Mouse (Mus musculus): Measurements from ENCODE around the gene Hddc3. TPM values are rescaled to one million over a fixed set of nuclear protein-coding genes. Genes with fewer than 3 reads are reported as not detected.

The Hddc3 gene
- polyA plus RNA-seq, 1 experiment from 2014 or later = 19.4 TPM

DNA sequence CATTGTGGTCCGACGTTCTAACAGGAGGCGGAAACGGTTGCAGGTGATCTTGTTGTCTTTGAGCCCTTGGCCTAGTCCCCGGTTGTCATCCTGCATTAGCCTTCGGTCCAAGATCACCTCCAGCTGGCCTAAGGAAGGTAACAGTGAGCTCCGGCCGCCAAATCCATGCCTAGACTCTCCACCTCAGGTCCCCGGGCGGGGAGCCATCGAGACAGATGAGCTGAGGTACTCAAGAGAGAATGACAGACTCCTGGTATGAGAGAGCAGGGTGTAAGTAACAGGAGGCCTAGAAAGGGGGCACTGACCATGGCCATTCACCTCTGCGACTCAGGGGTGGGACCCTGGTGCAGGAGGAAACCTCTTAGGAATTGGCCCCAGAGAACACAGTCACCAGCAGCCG lies 13.4 kb downstream of the Hddc3 start:
- Histone ChIP-seq H3K4me2 (no peak overlapping the region), H3K4me3 (no peak overlapping the region), H3K36me3 (peaks cover 89% of the 10 kb centered on the region), H3K9me3 (no peaks in the 10 kb centered on the region), H3K4me1 (0 out of 2 replicates have a peak, but pooled peaks cover 2% of the 10 kb centered on the region), H3K9ac (no peak overlapping the region), H3K27me3 (no peaks in the 10 kb centered on the region), H3K27ac (no peak overlapping the region)
- ATAC-seq (ENCODE audit: insufficient number of reproducible peaks, low FRiP score, low TSS enrichment, low read depth) = no peak
- 90% methylated on average over 13 of the region's 13 CpGs for WGBS

DNA sequence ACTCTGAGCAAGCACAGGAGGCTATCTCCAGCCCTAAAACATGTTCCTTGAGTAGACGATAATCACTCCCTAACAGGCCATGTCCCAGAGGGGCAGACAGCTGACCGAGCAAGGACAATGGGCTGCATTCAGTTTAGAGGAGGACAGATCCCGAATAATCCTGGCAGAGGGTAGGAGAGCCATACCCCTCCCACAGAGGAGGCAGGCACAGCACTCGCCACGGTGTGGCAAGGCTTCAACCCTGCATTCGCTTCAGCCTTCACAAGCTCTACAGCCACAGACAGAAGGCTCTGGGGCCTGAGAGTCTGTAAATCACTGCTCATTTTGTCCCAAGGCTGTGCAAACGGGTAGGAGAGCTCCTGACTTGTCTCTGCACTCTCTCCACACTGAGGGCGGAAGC lies 14.3 kb downstream of the Hddc3 start:
- no peak for ATAC-seq (ENCODE audit: insufficient number of reproducible peaks, low FRiP score, low TSS enrichment, low read depth)

DNA sequence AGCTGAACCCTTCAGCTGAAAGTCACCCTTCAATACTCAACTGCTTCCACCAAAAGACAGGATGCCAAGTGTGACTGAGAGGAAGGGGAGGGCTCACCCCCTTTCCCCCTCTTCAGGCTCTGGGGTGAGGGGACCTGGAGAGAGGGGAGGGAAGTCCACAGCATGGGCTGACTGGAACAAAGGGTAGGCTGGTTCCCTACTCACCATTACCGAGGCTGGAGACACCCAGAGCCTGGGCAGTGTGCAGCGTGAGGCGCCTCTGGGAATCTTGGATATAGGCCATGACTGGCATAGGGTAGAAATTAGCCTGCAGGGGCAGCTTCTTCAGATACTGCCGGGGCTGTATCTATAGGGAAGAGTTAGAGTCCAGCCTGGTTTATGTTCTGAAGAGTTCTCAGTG lies 15.1 kb downstream of the Hddc3 start:
- Histone ChIP-seq H3K36me3 (peaks cover 91% of the 10 kb centered on the region), H3K4me1 (0 out of 2 replicates have a peak, but pooled peaks cover 2% of the 10 kb centered on the region), H3K27ac (no peak overlapping the region), H3K9ac (no peak overlapping the region), H3K9me3 (no peaks in the 10 kb centered on the region), H3K4me3 (no peak overlapping the region), H3K4me2 (no peak overlapping the region), H3K27me3 (no peaks in the 10 kb centered on the region)
- 76% methylated on average over 4 of the region's 4 CpGs for WGBS
- no peak for ATAC-seq (ENCODE audit: insufficient number of reproducible peaks, low FRiP score, low TSS enrichment, low read depth)

More for the DNA sequence above, 14.3 kb downstream of the Hddc3 start:
- no peak overlapping the region for H3K4me3 ChIP-seq
- H3K36me3 ChIP-seq = peaks cover 91% of the 10 kb centered on the region
- WGBS = 64% methylated on average over 8 of the region's 8 CpGs
- no peaks in the 10 kb centered on the region for H3K27me3 ChIP-seq
- H3K9me3 ChIP-seq = no peaks in the 10 kb centered on the region
- H3K27ac ChIP-seq = 0 out of 2 replicates have a peak overlapping the region, but pooled peaks have one; percentile 43
- no peak overlapping the region for H3K4me2 ChIP-seq
- H3K4me1 ChIP-seq = 0 out of 2 replicates have a peak, but pooled peaks cover 2% of the 10 kb centered on the region
- H3K9ac ChIP-seq = no peak overlapping the region

DNA sequence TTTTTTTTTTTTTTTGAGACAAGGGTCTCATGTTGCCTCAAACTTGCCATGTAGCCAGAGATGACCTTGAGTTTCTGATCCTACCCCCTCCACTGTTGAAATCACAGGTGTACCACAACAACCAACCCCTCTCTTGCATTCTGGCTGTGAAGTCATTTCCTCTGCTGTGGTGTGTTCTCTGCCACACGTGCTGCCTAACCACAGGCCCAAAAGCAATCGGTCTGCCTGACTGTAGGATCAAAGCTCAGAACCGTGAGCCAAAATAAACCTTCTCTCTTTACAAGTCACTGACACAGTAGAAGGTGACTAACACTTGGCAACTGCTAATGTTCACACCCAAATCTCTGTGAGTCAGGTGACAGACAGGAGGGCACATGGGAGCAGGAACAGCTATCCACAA lies 17.5 kb downstream of the Hddc3 start:
- WGBS = 45% methylated on average over 3 of the region's 3 CpGs
- no peak overlapping the region for H3K27ac ChIP-seq

DNA sequence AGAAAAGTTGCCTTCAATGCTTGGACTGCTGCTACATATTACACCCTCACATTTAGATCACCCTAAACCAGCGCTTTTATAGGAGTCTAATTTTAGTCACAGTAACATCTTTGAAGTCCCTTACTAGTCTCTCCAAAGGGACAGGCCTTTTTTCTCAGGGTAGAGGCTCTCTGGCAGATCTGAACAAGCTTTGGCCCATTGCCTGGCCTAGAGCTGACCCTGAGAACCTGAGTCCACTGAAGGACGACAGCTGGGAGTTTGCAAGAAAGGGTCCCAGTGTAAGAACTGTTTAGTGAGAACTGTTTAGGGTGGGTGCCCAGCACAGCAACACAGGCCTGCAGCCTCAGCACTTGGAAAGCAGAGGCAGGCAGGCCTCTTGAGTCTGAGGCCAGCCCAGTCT lies 22.9 kb downstream of the Hddc3 start:
- peaks cover 70% of the 10 kb centered on the region for H3K36me3 ChIP-seq
- no peak overlapping the region for H3K9ac ChIP-seq
- no peak overlapping the region for H3K27ac ChIP-seq
- WGBS = 81% methylated on average over 2 of the region's 2 CpGs
- no peak for ATAC-seq (ENCODE audit: insufficient number of reproducible peaks, low FRiP score, low TSS enrichment, low read depth)
- no peak overlapping the region for H3K4me3 ChIP-seq
- H3K27me3 ChIP-seq = no peaks in the 10 kb centered on the region
- no peak overlapping the region for H3K4me2 ChIP-seq
- H3K4me1 ChIP-seq = peaks cover 12% of the 10 kb centered on the region
- H3K9me3 ChIP-seq = no peaks in the 10 kb centered on the region

More for the DNA sequence above, 17.5 kb downstream of the Hddc3 start:
- no peak overlapping the region for H3K4me3 ChIP-seq
- peaks cover 94% of the 10 kb centered on the region for H3K36me3 ChIP-seq
- H3K9ac ChIP-seq = no peak overlapping the region
- H3K9me3 ChIP-seq = no peaks in the 10 kb centered on the region
- no peak overlapping the region for H3K4me2 ChIP-seq
- no peak for ATAC-seq (ENCODE audit: insufficient number of reproducible peaks, low FRiP score, low TSS enrichment, low read depth)
- H3K27me3 ChIP-seq = no peaks in the 10 kb centered on the region
- 0 out of 2 replicates have a peak, but pooled peaks cover 2% of the 10 kb centered on the region for H3K4me1 ChIP-seq

DNA sequence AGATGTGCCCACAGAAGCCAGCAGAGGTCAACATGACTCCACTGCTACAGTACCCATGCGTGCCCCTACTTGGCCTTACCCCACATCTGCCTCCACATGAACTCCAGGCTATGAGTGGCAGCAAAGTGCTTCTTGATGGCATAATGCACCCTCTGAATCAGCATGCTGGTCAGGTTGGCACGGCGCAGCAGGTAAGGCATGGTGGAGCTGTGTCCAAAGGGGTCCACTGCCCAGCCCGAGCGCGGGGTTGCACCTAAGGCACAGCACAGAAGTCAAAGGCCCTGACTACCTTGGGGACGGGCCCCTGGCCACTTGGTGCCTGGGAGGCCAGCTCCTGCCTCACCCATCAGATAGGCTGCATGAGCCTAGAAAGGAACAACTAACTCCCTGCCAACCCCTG lies 24.3 kb downstream of the Hddc3 start:
- 98% methylated on average over 7 of the region's 7 CpGs for WGBS
- Histone ChIP-seq H3K4me1 (peaks cover 12% of the 10 kb centered on the region), H3K27me3 (no peaks in the 10 kb centered on the region), H3K9me3 (no peaks in the 10 kb centered on the region), H3K27ac (no peak overlapping the region), H3K9ac (no peak overlapping the region), H3K36me3 (peaks cover 56% of the 10 kb centered on the region), H3K4me3 (no peak overlapping the region), H3K4me2 (no peak overlapping the region)
- no peak for ATAC-seq (ENCODE audit: insufficient number of reproducible peaks, low FRiP score, low TSS enrichment, low read depth)

DNA sequence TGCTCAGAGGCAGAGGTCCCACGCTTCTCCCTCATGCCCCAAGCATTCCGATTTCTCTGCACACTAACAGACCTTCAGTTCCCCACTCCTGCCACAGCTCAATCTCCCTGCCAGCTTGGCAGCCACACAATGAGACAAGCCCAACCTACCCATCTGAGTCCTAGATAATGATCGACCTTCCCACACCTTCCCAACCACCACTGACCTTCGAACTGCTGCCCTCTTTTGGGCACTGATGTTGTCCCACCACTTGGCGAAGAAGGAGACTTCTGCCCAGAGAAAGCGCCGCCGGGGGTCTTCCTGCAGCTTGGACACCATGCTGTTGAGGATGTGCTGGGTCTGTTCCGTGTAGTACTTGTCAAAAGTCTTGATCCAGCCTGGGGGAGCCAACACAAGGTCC lies 25.1 kb downstream of the Hddc3 start:
- Histone ChIP-seq H3K27me3 (no peaks in the 10 kb centered on the region), H3K4me3 (no peak overlapping the region), H3K9ac (no peak overlapping the region), H3K9me3 (no peaks in the 10 kb centered on the region), H3K4me2 (no peak overlapping the region), H3K4me1 (peaks cover 12% of the 10 kb centered on the region), H3K27ac (no peak overlapping the region), H3K36me3 (peaks cover 48% of the 10 kb centered on the region)
- ATAC-seq (ENCODE audit: insufficient number of reproducible peaks, low FRiP score, low TSS enrichment, low read depth) = no peak
- 85% methylated on average over 9 of the region's 9 CpGs for WGBS

DNA sequence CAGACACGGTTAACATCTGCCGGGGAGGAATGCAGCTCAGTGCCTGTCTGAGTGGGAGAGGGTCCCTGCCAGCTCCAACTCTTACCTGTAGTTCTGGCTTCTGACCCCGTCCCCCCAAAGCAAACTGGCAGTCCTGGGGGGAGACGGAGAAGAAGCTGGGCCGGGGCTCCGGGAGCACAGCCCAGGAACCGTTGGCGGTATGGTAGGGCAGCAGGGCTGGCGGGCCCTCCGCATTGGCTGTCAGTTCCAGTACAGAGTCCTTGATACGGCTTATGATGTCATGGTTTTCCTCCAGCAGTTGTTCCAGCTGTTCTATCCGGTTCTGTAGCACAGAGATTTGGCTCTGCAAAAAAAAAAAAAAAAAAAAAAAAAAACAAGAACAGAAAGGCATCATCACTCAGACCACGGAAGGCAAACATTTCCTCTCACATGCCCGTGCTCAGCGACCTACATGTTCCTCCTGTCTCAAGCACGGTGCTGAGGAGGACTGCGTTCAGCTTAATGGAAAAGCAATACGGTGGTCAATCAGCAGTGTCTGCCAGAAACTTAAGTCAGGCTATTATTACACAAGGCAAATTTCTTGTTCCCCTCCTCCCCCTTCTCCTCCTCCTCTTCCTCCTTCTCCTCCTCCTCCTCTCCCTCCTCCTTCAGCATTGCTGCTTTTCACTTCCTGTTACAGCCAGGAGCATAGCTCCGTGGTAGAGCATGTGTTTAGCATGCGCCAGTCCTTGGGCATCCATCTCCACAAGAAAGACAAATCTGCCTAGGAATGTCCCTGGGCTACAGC lies 25.9 kb downstream of the Hddc3 start:
- Histone ChIP-seq H3K27me3 (no peaks in the 10 kb centered on the region), H3K4me1 (peaks cover 12% of the 10 kb centered on the region), H3K9me3 (no peaks in the 10 kb centered on the region), H3K4me3 (no peak overlapping the region), H3K36me3 (peaks cover 40% of the 10 kb centered on the region), H3K9ac (no peak overlapping the region), H3K4me2 (peak overlapping the region; percentile 77), H3K27ac (no peak overlapping the region)
- ATAC-seq (ENCODE audit: insufficient number of reproducible peaks, low FRiP score, low TSS enrichment, low read depth) = no peak
- 71% methylated on average over 20 of the region's 20 CpGs for WGBS

DNA sequence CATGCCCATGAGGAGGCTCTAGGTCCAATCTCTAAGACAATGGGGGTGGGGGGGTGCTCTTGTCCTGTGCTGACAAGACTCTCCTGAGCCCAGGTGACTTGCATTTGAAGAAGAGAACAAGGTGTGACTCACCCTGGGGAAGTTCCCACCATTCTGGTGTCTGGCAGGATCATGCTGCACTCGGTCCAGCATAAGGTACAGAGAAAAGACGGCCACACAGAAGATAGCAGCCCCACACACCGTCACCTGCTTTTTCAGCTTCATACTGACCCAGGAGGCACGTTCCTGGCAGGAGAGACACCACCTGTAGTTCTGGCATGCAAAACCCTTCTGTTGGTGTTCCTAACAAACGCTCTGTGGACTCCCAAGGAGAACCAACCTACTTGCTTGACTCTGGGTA lies 26.6 kb downstream of the Hddc3 start:
- WGBS = 53% methylated on average over 5 of the region's 5 CpGs
- Histone ChIP-seq H3K36me3 (peaks cover 33% of the 10 kb centered on the region), H3K9me3 (no peaks in the 10 kb centered on the region), H3K27me3 (no peaks in the 10 kb centered on the region), H3K4me1 (peaks cover 16% of the 10 kb centered on the region), H3K27ac (0 out of 2 replicates have a peak overlapping the region, but pooled peaks have one; percentile 88), H3K4me2 (peak overlapping the region; percentile 77), H3K9ac (no peak overlapping the region), H3K4me3 (peak overlapping the region; percentile 89)
- no peak for ATAC-seq (ENCODE audit: insufficient number of reproducible peaks, low FRiP score, low TSS enrichment, low read depth)

DNA sequence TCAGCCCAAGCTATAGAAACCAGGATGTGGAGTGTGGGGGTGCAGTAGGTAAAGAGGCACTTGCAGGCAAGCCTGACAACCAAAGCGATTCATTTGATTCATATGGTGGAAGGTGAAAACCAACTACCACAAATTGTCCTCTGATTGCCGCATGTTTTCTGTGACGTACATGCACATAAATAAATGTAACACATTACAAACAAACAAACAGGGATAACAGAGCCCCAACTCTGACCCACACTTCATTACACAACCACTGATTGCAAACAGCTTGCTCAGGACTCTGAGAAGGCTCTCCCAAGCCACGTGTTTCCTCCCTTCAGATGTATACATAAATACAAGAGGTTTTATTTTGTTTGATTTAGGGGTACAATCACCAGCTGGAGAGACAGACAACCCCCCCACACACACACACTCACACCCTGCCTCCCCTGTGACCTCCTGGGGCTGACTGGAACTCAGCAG lies 27.1 kb downstream of the Hddc3 start:
- Histone ChIP-seq H3K4me3 (peak overlapping the region; percentile 89), H3K9ac (peak overlapping the region; percentile 87), H3K27ac (peak overlapping the region; percentile 88), H3K9me3 (no peaks in the 10 kb centered on the region), H3K4me1 (peaks cover 16% of the 10 kb centered on the region), H3K4me2 (peak overlapping the region; percentile 77), H3K36me3 (peaks cover 28% of the 10 kb centered on the region), H3K27me3 (no peaks in the 10 kb centered on the region)
- WGBS = 18% methylated on average over 4 of the region's 4 CpGs
- ATAC-seq (ENCODE audit: insufficient number of reproducible peaks, low FRiP score, low TSS enrichment, low read depth) = no peak

DNA sequence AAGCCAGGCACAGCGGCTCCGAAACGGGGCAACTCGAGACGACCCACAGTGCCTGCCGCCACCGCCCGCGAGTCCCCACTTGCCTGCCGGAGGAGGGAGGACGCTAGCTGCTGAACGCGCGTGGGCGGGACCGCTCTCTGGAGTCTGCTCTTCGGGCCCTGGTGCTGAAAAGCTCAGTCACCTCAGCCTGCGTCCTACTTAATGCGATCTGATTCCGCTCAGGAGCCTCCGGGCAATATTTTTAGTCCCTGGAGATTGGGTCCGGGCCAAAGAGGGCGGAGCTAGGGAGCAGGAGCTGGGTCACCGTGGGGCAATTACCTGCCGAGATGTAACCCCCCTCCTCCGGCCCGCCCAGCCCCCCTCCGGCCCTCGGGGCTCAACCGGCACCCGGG lies 27.7 kb downstream of the Hddc3 start:
- H3K4me3 ChIP-seq = peak overlapping the region; percentile 89
- WGBS = 0% methylated on average over 29 of the region's 31 CpGs
- peak overlapping the region; percentile 88 for H3K27ac ChIP-seq
- H3K27me3 ChIP-seq = no peaks in the 10 kb centered on the region
- peaks cover 16% of the 10 kb centered on the region for H3K4me1 ChIP-seq
- H3K4me2 ChIP-seq = peak overlapping the region; percentile 77
- peaks cover 28% of the 10 kb centered on the region for H3K36me3 ChIP-seq
- H3K9ac ChIP-seq = peak overlapping the region; percentile 87
- peak; percentile 57; the same call in 1 of the 2 replicates for ATAC-seq (ENCODE audit: insufficient number of reproducible peaks, low FRiP score, low TSS enrichment, low read depth)
- no peaks in the 10 kb centered on the region for H3K9me3 ChIP-seq

DNA sequence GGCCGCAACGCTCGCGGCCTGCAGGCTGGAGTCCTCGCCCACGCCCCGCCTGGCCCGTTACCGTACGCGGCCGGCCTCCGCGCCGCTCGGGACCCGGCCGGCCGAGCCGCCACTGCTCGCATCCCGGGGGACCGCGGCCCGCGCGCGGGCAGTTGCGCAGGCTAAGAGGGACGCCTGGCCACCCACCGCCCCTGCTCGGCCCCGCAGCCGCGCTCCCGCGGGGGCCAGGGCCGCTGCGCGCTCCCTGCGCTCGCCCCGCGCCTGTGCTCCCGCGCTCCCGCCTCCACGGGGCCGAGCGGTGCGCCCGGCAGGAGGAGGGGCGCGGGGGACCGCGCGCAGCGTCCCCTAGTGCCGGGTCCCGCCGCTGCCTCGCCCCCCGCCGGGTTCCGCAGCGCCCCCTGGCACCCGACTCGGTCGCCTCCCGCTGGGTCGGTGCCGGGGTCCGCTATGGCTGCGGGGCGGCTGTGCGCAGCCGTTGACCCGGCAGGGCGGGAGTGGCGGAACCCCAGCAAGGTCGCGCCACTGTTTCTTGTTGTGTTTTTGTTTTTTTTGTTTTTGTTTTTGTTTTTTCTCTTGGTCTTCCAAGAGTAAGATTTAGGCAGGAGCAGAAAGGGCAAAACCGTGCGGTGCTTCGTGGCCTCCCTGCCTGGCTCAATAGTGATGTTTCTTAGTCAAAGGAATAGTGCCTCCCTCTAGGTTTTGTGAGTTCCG lies 28.3 kb downstream of the Hddc3 start, which contains the start of gene Man2a2:
Gene Man2a2 (minus strand): TSS at position 335 of the 711 bp plus-strand sequence.
- peak within 1 kb of the TSS; percentile 87 for H3K9ac ChIP-seq
- WGBS = under 1% methylated on average over 59 of the region's 86 CpGs
- H3K4me3 ChIP-seq = peak within 1 kb of the TSS; percentile 89
- peak; percentile 71 for ATAC-seq (ENCODE audit: insufficient number of reproducible peaks, low FRiP score, low TSS enrichment, low read depth)
- H3K4me1 ChIP-seq = peaks cover 16% of the 10 kb centered on the region
- peaks cover 23% of the 10 kb centered on the region for H3K36me3 ChIP-seq
- H3K27me3 ChIP-seq = no peaks in the 10 kb centered on the region
- peak within 1 kb of the TSS; percentile 77 for H3K4me2 ChIP-seq
- no peaks in the 10 kb centered on the region for H3K9me3 ChIP-seq
- H3K27ac ChIP-seq = peak within 1 kb of the TSS; percentile 88

All from limb, embryonic 15.5 days (tissue).